Mouse (Mus musculus): ENCODE measurements around the gene Il9r. TPM values are rescaled to one million over a fixed set of nuclear protein-coding genes. Genes with fewer than 3 reads are reported as not detected.

Il9r gene
- total and polyA plus RNA-seq, 3 experiments, result 20.0 to 52.1 (median 47.5) TPM

DNA sequence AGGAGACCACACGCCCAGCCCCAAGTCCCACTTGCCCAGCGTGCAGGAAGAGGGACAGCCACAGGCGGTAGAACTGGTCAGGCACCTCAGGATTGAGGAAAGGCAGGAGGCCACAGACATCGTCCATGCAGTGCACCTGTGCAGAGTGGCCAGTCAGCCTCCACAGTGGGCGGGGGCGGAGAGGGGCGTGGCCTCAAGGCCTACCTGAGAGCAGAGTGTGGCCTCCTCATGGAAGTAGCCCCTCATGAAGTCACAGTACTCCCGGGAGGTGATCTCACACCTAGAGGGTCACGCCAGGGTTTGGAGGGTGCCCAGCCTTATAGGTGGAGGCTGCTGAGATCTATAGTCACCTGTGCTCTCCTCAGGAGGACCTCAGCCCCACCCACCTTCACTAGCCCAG lies 10.5 kb upstream of the Il9r start:
- no peak for TF ChIP-seq IRF4 (IDR thresholded peaks at IDR 0.05; ENCODE audit: low read depth, low read length)
- TF ChIP-seq CHD1 (IDR thresholded peaks at IDR 0.05; ENCODE audit: low read depth, low read length), result no peak
- no peak for TF ChIP-seq ZC3H11A (IDR thresholded peaks at IDR 0.05; ENCODE audit: low read depth, low read length)
- no peak for TF ChIP-seq MXI1 (IDR thresholded peaks at IDR 0.05; ENCODE audit: low read depth, low read length)
- TF ChIP-seq E2F4 (IDR thresholded peaks at IDR 0.05; ENCODE audit: insufficient replicate concordance, low read depth, low read length), result no peak
- H3K4me1 ChIP-seq (ENCODE audit: control insufficient read depth in 1 of 2, insufficient read depth in 2 of 2), result peaks cover 4 to 13% of the 10 kb centered on the region in 2 experiments; a peak in 3 of 4 replicates
- dilution Hi-C loops (cut with MboI; ENCODE audit: extremely low pct_ligation_motif_present, extremely low pct_unique_long_range_greater_than_20kb, low sequenced_read_pairs), result no loop called here

DNA sequence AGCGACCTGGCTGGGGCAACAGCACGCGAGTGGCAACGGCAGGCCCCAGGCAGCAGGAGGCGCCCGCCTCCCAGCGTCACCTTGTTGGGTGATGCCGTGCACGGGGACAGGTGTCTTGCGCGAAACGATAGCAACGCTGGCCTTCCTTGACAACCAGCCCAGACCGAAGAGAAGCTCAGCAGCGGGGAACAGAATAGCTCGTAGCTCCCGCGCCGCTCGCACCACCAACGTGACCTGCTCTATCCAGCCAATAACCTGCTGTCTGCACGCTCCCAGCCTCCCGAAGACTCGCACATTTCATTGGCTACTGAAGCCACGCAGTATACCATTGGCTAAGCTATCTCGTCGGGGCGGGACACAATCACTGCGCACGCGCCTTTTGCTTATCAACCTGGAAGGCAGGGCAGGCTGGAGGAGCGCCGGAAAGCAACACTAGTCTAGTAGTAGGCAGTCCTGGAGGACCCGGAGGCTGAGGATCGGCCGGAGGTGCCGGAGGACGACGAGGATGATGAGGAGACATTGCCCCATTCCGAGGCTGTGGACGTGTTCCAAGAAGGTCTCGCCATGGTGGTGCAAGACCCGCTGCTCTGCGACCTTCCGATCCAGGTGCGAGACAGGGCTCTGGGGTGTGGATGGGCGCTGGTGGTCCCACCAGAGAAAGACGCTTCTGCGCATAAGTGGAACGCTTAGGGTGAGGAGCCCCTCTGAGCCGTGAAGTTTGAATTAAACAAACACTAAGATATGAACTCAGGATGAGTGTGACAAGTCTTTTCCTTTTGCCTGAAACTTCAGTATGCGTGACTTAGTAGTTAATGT lies 5.2 kb upstream of the Il9r start, which contains the start of gene Snrnp25:
Snrnp25 (plus strand) TSS at position 358 of the 816 bp plus-strand sequence.
- Histone ChIP-seq H3K27ac (ENCODE audit: insufficient read depth, low read depth) (peak within 1 kb of the TSS; percentile 2; the same call in 1 of the 2 replicates), H3K9ac (ENCODE audit: insufficient read depth, low read depth) (peak within 1 kb of the TSS; percentile 87), H3K27me3 (replicated peaks) (no peaks in the 10 kb centered on the region), H3K36me3 (replicated peaks in 1 of 2; ENCODE audit: control insufficient read depth in 1 of 2, insufficient read depth in 1 of 2, low read length in 1 of 2) (peaks cover 33 to 38% of the 10 kb centered on the region in 2 experiments), H3K4me3 (replicated peaks in 1 of 3; ENCODE audit: low read depth in 2 of 3, low read length in 2 of 3, poor library complexity in 1 of 3) (peak within 1 kb of the TSS; percentile 69 to 94 (median 94)), H3K79me2 (replicated peaks; ENCODE audit: control insufficient read depth, extremely low read depth, insufficient read depth, poor library complexity, severe bottlenecking) (no peaks in the 10 kb centered on the region), H3K9me3 (replicated peaks; ENCODE audit: low read length) (no peaks in the 10 kb centered on the region), H3K4me1 (ENCODE audit: control insufficient read depth in 1 of 2, insufficient read depth in 2 of 2) (peaks cover 7 to 54% of the 10 kb centered on the region in 2 experiments), H3K4me2 (ENCODE audit: insufficient read depth, low read depth, poor library complexity, severe bottlenecking) (peak within 1 kb of the TSS; percentile 69)
- in situ Hi-C loops (cut with MboI; ENCODE audit: low pct_ligation_motif_present, low pct_unique_long_range_greater_than_20kb, low sequenced_read_pairs) (no loop called here), dilution Hi-C loops (cut with MboI; ENCODE audit: extremely low pct_ligation_motif_present, extremely low pct_unique_long_range_greater_than_20kb, low sequenced_read_pairs) (no loop called here)
- peak; percentile 100 for DNase-seq (ENCODE audit: extremely low read depth)
- TF ChIP-seq UBTF (IDR thresholded peaks at IDR 0.05; ENCODE audit: low read depth, low read length) (0 out of 2 replicates have a peak, but pooled peaks have one; percentile 22), ZNF384 (IDR thresholded peaks at IDR 0.05; ENCODE audit: low read depth, low read length) (no peak), E2F4 (IDR thresholded peaks at IDR 0.05; ENCODE audit: insufficient replicate concordance, low read depth, low read length) (peak; percentile 93; the same call in 1 of the 2 replicates), NRF1 (IDR thresholded peaks at IDR 0.05; ENCODE audit: low read depth, low read length) (peak; percentile 96), RCOR1 (conservative IDR thresholded peaks at IDR 0.05; ENCODE audit: low read depth, low read length) (no peak; the same call in 1 of the 2 replicates), CTCF (conservative IDR thresholded peaks at IDR 0.05 in 1 of 2, IDR thresholded peaks at IDR 0.05 in 1 of 2; ENCODE audit: low read depth in 2 of 2, low read length in 2 of 2) (peak in 1 of 2 experiments; percentile 72; a peak in 3 of 4 replicates), USF2 (conservative IDR thresholded peaks at IDR 0.05; ENCODE audit: low read depth, low read length) (peak; percentile 64), MYC (IDR thresholded peaks at IDR 0.05; ENCODE audit: low read depth, low read length) (no peak), MEF2A (IDR thresholded peaks at IDR 0.05; ENCODE audit: borderline replicate concordance, low read depth, low read length) (no peak), ZMIZ1 (IDR thresholded peaks at IDR 0.05; ENCODE audit: low read depth, low read length) (peak; percentile 96), ELF1 (IDR thresholded peaks at IDR 0.05; ENCODE audit: low read depth, low read length) (peak; percentile 78), NELFE (IDR thresholded peaks at IDR 0.05; ENCODE audit: low read depth, low read length) (peak; percentile 94), JUND (conservative IDR thresholded peaks at IDR 0.05; ENCODE audit: low read depth, low read length) (no peak), TBP (conservative IDR thresholded peaks at IDR 0.05; ENCODE audit: low read depth, low read length) (peak; percentile 73), CHD2 (IDR thresholded peaks at IDR 0.05; ENCODE audit: low read length) (peak; percentile 92), MAFK (IDR thresholded peaks at IDR 0.05; ENCODE audit: insufficient replicate concordance, low read length) (no peak), ZKSCAN1 (IDR thresholded peaks at IDR 0.05; ENCODE audit: borderline replicate concordance, low read depth, low read length) (no peak), KAT2A (IDR thresholded peaks at IDR 0.05; ENCODE audit: insufficient replicate concordance, low read length) (peak; percentile 69; the same call in 1 of the 2 replicates), POLR2A (IDR thresholded peaks at IDR 0.05; ENCODE audit: low read depth, low read length) (peak; percentile 93), TCF12 (IDR thresholded peaks at IDR 0.05; ENCODE audit: low read depth, low read length) (peak; percentile 85), ETS1 (conservative IDR thresholded peaks at IDR 0.05; ENCODE audit: low read depth, low read length) (no peak; the same call in 1 of the 2 replicates), RAD21 (IDR thresholded peaks at IDR 0.05; ENCODE audit: low read depth, low read length) (peak; percentile 47), JUN (IDR thresholded peaks at IDR 0.05; ENCODE audit: insufficient read depth, low read depth, low read length) (no peak), HCFC1 (IDR thresholded peaks at IDR 0.05; ENCODE audit: low read depth, low read length) (peak; percentile 81), GABPA (IDR thresholded peaks at IDR 0.05; ENCODE audit: insufficient replicate concordance, low read depth, low read length) (no peak), ZC3H11A (IDR thresholded peaks at IDR 0.05; ENCODE audit: low read depth, low read length) (no peak), PAX5 (IDR thresholded peaks at IDR 0.05; ENCODE audit: low read length) (no peak)

More for the DNA sequence above, 10.5 kb upstream of the Il9r start:
- H3K27me3 ChIP-seq (replicated peaks), result no peaks in the 10 kb centered on the region
- H3K79me2 ChIP-seq (replicated peaks; ENCODE audit: control insufficient read depth, extremely low read depth, insufficient read depth, poor library complexity, severe bottlenecking), result no peaks in the 10 kb centered on the region
- in situ Hi-C loops (cut with MboI; ENCODE audit: low pct_ligation_motif_present, low pct_unique_long_range_greater_than_20kb, low sequenced_read_pairs), result no loop called here
- H3K9me3 ChIP-seq (replicated peaks; ENCODE audit: low read length), result no peaks in the 10 kb centered on the region
- H3K36me3 ChIP-seq (replicated peaks in 1 of 2; ENCODE audit: control insufficient read depth in 1 of 2, insufficient read depth in 1 of 2, low read length in 1 of 2), result peaks cover 82 to 92% of the 10 kb centered on the region in 2 experiments
- no peak overlapping the region for H3K9ac ChIP-seq (ENCODE audit: insufficient read depth, low read depth)
- no peak for DNase-seq (ENCODE audit: extremely low read depth)
- H3K4me3 ChIP-seq (replicated peaks in 1 of 3; ENCODE audit: low read depth in 2 of 3, low read length in 2 of 3, poor library complexity in 1 of 3), result no peak overlapping the region
- H3K27ac ChIP-seq (ENCODE audit: insufficient read depth, low read depth), result no peak overlapping the region
- H3K4me2 ChIP-seq (ENCODE audit: insufficient read depth, low read depth, poor library complexity, severe bottlenecking), result no peak overlapping the region
